Mouse (Mus musculus): ENCODE data around the gene Slc1a7. TPM values are rescaled to one million over a fixed set of nuclear protein-coding genes. Genes with fewer than 3 reads are reported as not detected.

The Slc1a7 gene
- total RNA-seq, 1 experiment from 2014 or later = not detected

DNA sequence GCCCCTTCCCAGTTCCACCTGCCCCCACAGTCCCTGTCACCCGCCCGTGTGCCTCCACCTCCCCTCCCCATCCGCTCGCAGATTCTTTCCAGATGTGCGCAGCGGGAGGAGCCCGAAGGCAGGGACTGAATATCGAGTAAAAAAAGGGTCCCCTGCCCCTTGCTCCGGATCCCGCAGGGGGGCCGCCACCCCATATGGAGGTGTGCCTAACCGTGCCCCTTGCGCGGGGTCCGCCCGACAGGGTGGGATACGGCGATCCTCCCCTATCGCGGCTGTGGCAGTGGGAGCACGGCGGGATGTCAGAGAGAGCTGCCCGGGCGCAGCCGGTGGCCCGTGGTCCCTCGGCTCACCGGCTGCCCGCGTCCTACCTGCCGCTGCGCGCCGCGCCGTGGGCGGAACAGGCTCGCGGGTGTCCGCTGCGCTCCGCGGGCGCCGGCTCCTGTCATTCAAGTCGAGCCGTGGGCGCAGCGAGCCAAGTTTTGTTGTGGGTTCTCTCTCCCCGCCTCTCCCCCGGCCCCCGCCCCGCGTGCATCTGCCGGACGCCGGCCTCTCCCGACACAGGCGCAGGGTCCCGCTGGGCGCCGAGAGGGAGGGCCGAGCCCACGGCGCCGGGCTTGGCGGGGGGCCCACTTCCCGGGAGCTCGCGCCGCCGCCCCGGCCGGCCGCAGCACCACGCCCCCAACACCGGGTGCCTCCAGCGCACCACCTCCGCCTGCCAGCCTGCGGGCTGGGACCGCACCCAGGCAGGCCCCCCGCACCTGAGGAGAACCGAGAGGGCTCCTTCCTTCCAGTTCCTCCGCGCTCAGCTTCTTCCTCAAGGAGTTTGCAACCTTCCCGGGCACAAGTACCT lies 63.6 kb downstream of the Slc1a7 start:
- no peak for ATAC-seq (ENCODE audit: extremely low read depth, insufficient number of reproducible peaks, low FRiP score, poor library complexity, severe bottlenecking)

DNA sequence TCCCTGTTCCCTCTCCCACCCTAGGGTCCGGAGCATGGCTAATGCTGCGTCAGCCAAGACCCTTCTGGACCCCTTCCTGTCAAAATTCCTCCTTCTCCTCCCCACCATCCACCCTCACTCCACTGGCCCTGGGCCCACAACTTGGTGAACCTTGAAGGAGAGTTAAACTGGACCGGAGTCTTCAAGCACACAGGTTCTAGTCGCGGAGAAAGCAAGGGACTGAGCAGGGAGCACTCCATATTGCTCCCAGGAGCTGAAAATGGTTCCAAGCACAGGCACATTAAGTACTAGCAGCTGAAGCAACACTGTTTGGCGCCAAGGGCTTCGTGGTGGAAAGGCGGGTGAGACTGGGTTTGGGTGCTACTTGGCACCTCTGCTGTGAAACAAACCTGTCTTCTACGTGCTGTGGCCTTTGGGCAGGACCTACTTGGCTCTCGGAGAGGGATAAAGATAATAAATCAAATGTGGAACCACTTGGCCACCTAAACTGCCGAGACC lies 64.3 kb downstream of the Slc1a7 start:
- ATAC-seq (ENCODE audit: extremely low read depth, insufficient number of reproducible peaks, low FRiP score, poor library complexity, severe bottlenecking) = no peak

DNA sequence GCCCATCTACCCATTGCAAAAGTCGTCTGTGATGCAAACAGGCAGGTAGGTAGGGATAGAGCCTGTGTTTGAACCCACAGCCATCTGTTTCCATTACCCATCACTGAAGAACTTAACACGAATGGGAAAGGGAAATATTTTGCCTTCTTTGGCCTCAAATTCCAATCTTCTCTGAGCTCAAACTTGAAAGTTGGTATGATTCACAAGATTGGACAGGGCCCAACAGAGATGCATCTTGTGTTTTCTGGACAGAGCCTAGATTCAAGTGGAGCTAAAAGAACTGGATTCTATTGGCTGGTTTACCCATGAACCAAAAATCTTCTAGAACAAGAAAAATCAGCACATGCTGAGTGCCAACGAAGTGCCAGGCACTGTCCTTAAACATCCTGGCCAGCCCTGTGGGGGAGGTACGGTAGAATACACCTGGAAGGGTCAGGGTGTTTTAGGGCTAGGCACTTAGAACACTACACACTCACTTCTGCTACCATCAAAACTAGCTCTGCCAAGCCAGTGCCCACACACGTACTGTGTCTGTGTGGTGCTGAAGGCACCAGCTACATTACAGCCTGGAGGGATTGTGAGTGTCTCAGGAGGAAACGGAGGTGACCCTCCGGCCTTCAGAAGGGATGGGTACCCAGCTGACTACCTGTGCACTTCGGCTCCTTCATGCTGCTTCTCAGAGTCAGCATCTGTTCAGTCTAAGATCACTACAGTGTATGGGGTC lies 65.1 kb downstream of the Slc1a7 start:
- ATAC-seq (ENCODE audit: extremely low read depth, insufficient number of reproducible peaks, low FRiP score, poor library complexity, severe bottlenecking) = no peak

DNA sequence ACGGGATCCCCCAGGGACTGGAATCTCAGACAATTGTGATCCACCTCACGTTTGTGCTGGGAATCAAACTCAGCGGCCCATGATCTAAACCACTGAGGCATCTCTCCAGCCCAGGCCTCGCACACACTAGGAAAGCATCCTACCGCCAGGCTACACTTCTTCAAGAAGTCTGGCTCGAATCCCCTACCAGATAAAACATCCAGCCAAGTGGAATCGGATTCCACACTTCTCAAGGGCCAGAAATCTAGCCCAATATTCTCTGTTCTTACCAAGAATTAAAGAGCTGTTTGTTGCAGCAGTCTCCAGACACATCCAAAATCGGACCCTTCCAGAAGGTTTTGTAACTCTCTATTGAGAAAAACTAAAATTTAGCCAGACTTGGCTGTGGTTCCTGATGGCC lies 68.9 kb downstream of the Slc1a7 start:
- no peak for ATAC-seq (ENCODE audit: extremely low read depth, insufficient number of reproducible peaks, low FRiP score, poor library complexity, severe bottlenecking)

DNA sequence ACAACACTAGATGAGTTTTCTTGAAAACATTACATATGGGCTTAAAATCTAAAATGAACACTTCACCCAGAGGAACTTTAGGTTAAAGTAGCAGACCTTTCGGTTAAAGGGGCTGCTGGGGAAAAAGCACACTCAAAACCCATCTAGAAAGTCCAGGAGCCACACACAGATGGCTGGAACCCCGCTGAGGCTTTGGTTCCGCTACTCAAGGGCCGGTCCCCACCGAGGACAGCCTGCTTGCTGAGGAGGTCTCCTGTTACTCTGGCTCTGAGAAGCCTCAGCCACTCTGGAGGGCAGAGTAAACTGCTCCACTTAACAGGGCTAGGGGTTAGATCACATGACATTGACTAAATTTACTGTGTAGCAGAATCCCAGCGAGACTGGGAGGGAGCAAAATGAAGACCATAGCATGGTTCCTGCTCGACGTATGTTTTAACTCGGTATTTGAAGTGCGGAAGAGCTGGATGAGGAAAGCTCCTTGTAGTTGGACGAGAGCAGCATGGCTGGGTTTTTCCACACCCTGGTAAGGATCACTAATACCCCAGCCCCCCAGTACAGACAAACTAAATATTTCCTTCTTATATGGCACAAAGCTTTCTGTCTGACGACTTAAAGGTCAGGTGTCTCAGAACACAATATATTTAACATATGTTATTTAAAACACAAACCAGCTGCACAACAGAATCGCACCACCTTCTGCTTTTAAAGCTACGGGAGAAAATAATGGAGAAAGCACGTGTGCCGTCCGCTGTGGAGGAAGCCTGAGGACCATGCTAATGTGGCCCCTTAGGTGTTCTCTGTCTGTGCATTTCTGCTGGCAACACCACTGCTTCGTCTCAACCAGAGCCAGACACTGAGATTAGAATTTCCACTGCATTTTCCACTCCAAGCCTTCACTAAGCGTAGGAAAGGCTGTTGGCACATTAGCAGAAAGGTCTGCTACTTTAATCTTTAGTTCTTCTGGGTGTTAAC lies 77.3 kb downstream of the Slc1a7 start:
- ATAC-seq (ENCODE audit: extremely low read depth, insufficient number of reproducible peaks, low FRiP score, poor library complexity, severe bottlenecking) = no peak

DNA sequence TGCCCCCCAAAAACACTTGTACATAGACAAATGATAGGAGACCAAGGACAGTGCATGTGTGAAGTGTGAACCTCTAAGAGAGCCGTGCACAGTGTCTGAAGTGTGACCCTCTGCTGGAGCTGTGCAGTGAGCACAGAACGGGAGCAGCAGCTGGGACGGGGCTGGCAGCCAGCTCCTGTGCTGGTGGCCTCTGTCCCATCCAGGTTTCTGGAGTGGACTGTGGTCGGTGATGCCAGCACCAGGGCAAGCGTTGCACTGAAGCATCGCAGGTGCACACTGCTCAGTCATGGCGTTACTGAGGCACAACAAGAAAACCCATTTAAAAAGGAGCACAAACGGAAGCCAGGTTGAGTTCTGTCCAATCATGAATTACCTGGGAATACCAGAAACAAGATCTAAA lies 78.0 kb downstream of the Slc1a7 start:
- ATAC-seq (ENCODE audit: extremely low read depth, insufficient number of reproducible peaks, low FRiP score, poor library complexity, severe bottlenecking) = no peak

DNA sequence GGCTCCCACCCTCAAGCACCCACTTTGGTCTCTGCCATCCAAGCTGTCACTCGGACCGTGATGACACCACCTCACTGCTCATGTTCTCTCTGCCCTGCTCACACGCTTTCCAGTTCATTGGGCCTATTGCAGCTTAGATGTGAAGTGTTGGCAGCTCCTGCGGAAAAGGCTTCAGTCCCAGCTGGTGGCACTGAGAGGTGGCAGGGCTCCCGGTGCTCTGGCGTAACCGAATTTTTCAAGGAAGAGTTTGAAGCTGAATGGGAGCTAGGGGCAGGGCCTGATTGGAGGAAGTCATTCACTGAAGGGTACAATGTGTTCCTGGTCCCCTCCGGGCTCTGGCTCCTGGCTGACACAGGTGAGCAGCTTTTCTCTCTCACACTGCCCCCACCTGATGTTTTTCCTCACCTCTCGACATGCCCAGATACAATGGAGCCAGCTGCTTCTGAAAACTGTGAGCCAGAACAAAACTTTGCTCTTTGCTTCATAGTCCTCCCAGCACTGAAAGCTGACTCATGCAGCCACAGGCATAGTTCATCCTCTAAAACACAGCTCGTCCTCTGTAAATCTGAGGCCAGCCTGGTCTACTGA lies 83.6 kb downstream of the Slc1a7 start:
- ATAC-seq (ENCODE audit: extremely low read depth, insufficient number of reproducible peaks, low FRiP score, poor library complexity, severe bottlenecking) = no peak

DNA sequence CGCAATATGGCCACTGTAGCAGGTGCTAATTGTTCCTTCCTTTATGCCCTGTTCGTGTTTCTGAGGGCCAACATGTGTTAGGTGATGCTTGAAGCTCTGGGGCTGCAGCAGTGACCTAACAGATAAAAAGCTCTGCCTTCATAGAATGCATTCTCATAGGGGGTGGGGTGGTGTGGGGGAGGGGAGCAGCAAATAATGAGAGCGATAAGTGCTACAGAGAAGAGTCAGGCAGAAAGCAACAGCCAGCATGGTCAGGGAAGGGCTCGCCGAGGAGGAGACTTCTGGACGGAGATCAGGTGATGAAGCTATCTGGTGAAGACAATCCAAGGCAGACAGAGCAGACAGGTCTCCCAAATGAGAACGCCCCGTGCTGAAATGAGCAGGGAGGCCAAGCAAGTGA lies 84.5 kb downstream of the Slc1a7 start:
- no peak for ATAC-seq (ENCODE audit: extremely low read depth, insufficient number of reproducible peaks, low FRiP score, poor library complexity, severe bottlenecking)

DNA sequence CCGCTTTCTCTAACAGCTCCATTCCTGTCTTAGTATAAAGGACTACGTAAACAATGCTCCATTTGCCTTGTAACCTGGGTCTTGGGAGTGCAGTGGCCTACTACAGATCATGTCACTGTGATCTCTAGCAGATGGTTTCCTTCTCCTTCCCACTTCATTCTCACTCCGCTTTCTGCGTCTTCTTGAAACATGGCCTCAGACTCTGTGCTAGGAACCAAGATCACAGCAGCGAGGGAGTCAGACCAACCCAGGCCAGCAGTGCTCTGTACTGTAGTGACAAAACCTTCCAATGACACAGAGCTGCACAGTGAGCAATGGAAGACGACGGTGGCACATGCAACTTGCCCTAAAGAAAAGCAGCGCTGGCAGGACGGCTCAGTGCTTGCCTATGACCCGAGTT lies 87.7 kb downstream of the Slc1a7 start:
- ATAC-seq (ENCODE audit: extremely low read depth, insufficient number of reproducible peaks, low FRiP score, poor library complexity, severe bottlenecking) = no peak

DNA sequence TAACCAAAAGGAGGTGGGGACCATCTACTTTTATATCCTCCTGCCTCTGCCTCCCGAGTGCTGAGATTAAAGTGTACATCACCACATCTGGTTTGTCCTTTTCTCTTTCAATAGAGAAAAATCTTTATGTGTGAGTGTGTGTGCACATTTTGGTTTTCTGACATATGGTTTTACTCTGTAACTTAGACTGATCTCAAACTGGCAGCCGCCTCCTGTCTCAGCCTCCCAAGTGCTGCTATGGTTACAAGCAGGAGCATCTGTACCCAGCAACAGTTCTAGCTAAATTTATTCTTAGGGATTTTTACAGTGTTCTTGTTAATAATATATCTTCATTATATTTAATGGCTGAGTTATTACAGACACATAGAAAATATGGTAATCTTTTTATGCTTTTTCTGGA lies 89.1 kb downstream of the Slc1a7 start:
- ATAC-seq (ENCODE audit: extremely low read depth, insufficient number of reproducible peaks, low FRiP score, poor library complexity, severe bottlenecking) = no peak

DNA sequence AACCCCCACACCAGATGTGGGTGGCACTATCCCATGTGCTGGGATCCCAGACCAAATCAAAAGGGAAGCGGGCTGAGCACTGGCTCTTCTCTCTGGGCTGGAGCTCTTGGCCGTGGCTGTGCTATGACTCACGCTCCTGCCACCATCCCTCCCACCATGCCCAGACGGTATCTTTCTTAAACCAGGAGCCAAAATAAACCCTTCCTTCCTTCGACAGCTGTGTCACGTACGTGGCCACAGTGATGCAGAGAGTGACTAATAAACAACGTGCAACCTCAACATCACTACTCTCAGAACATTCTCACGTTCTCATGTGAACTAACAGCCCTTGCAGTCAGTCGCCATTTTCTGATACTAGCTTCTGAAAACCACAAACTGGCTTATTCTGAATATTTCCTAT lies 90.0 kb downstream of the Slc1a7 start:
- ATAC-seq (ENCODE audit: extremely low read depth, insufficient number of reproducible peaks, low FRiP score, poor library complexity, severe bottlenecking) = no peak

DNA sequence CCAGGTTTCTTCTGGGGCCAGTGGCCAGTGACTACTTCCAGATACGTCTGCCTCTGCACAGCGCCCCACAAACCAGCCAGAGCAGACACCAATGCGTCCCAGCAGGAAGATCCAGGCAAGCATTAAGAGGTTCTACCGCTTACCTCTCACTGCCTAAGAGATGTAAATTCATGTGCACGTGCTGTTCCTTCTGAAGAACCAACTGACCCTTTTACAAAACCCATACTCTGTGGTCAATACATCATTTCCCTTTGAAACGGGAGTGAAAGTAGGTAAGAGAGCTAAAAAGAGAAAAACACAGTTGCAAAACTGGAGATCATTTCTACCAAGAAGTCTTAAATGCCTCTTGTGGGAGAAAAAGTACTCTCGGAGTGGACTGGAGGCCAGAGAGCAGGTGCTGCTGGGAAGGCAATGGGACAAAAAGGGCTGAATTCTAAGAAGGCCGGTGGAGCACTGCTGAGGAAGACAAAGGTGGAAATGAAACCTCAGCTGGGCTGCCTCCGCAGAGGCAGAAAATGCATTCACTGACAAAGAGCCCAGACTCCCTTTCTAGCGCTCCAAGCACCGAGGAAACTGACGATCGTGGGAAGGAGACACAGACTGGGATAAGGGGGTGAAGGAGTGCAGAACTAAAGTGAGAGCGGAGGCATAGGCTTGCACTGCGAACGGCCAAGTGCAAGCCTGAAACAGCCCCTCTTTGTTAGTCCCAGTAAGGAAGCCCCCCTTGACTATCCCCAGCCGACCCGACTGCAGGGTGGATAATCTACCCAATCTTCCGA lies 91.7 kb downstream of the Slc1a7 start:
- no peak for ATAC-seq (ENCODE audit: extremely low read depth, insufficient number of reproducible peaks, low FRiP score, poor library complexity, severe bottlenecking)

DNA sequence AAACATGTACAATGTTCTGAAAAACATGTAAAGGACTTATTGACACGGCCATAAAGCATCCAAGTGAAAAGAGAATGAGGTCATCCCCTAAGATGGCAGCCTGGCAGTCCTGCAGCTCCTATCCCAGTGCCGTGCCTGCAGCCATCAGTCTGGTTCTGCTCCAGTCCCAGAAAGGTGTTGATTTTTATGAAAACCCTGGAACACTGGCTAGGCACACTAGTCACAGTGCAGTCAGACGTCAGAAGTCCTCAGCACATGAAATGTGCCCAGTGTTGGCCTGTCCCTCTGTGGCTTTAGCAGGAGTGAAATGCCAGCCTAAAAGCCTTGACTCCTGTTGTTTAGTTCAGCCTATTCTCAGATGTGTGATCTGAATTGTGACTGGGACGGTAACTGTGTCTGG lies 92.6 kb downstream of the Slc1a7 start:
- ATAC-seq (ENCODE audit: extremely low read depth, insufficient number of reproducible peaks, low FRiP score, poor library complexity, severe bottlenecking) = no peak

DNA sequence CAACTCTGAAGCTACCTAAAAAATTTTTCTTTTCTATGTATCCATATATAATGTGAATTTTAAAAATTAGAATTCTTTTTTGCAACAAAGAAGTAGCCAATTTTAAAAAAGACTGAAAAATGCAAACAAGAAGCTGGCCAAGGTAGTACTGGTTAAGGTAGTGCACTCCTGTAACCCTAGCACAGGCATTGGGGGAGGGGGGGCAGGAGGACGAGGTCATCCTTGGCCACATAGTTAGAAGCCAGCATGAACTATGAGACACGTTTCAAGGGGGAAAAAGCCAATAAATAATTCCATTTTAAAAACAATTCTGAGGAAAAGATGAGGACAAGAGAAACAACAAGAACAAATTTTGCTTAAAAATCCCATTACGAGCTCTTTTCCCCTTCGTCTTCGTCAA lies 94.4 kb downstream of the Slc1a7 start:
- no peak for ATAC-seq (ENCODE audit: extremely low read depth, insufficient number of reproducible peaks, low FRiP score, poor library complexity, severe bottlenecking)

Data from neutrophil, adult 5-6 weeks (primary cell).